Mouse (Mus musculus): ENCODE measurements around the gene Gm7073.
A peak's percentile ranks its signal among the peaks of the same experiment; 100 is the strongest.

- TF ChIP-seq CTCF (IDR thresholded peaks at IDR 0.05; ENCODE audit: low read depth) (peak; percentile 75), EP300 (optimal IDR thresholded peaks at IDR 0.05) (no peak)
These were observed 35.1 kb downstream of the Gm7073 start for GRCm38 (mm10) chrX:60503995-60504394.
